Mouse (Mus musculus): ENCODE measurements around the gene Cog1.

DNA sequence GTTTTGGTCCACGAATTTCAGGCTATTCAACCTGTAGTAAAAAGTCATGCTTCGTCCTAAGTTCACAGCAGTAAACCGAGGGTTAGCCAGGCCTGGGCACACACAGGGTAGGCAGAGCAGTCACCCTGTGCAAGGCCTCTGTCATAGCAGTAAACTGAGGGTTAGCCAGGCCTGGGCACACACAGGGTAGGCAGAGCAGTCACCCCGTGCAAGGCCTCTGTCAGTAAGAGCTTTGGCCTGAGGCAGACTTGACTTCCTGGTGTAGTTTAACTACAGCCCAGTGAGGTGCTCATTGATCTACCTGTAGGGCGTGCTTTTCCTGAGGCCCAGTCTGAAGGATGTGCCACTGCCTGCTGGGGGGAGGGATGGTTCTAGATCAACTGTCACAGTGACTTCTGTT, 42.3 kb downstream of the Cog1 start:
- TF ChIP-seq POLR2A (IDR thresholded peaks at IDR 0.05; ENCODE audit: borderline replicate concordance, extremely low read depth, low read depth, low read length) (no peak), CTCF (IDR thresholded peaks at IDR 0.05; ENCODE audit: insufficient read depth, low read length) (no peak)
